Mouse (Mus musculus) c-Kit-positive CD71-positive TER-119-positive erythroid progenitor cells, embryonic 14.5 days (primary cell): Measurements from ENCODE around the gene Fxr2.
"Not testable (repeated sequence)": the region's sequence is repeated elsewhere in the genome, so short reads cannot be mapped to it uniquely, and the experiment has no call there.

Experiments used
- DNase-seq: peaks from one replicate; pipeline ENCODE4 v3.0.0-alpha.2; 2013; ENCODE audit warnings: low spot score

The Fxr2 gene

GRCm38 (mm10) chr11:69610899-69611298 is 21.9 kb upstream of the Fxr2 start:
- no peak for DNase-seq

- no peak for DNase-seq
Measured at GRCm38 (mm10) chr11:69613553-69614256, 19.1 kb upstream of the Fxr2 start.

- DNase-seq, result not testable (repeated sequence)
Measured at GRCm38 (mm10) chr11:69614257-69614588, 18.6 kb upstream of the Fxr2 start.

GRCm38 (mm10) chr11:69616781-69617180 is 16.0 kb upstream of the Fxr2 start:
- no peak for DNase-seq

- no peak for DNase-seq
Measured at GRCm38 (mm10) chr11:69617805-69618204, 15.0 kb upstream of the Fxr2 start, which contains the start of gene Shbg. Gene Shbg (minus strand): TSS chr11:69617905.

GRCm38 (mm10) chr11:69620394-69621081 is 12.3 kb upstream of the Fxr2 start:
- no peak for DNase-seq

GRCm38 (mm10) chr11:69621571-69622268 is 11.1 kb upstream of the Fxr2 start, which contains the start of gene Sat2:
Gene Sat2 (plus strand): TSS chr11:69622024.
- no peak for DNase-seq

GRCm38 (mm10) chr11:69622406-69622805 is 10.4 kb upstream of the Fxr2 start:
- no peak for DNase-seq

GRCm38 (mm10) chr11:69623006-69623405 is 9.8 kb upstream of the Fxr2 start:
- DNase-seq, result no peak

- not testable (repeated sequence) for DNase-seq
Measured at GRCm38 (mm10) chr11:69624339-69624738, 8.5 kb upstream of the Fxr2 start.

GRCm38 (mm10) chr11:69628286-69628685 is 4.5 kb upstream of the Fxr2 start:
- DNase-seq, result peak; percentile 86

- DNase-seq, result peak; percentile 59
Measured at GRCm38 (mm10) chr11:69629802-69630201, 3.0 kb upstream of the Fxr2 start.

GRCm38 (mm10) chr11:69633128-69633866 is 507 bp downstream of the Fxr2 start:
- DNase-seq, result peak; percentile 42

GRCm38 (mm10) chr11:69635471-69635870 is 2.7 kb downstream of the Fxr2 start:
- no peak for DNase-seq

- DNase-seq, result no peak
Measured at GRCm38 (mm10) chr11:69645860-69646259, 13.1 kb downstream of the Fxr2 start.

- DNase-seq, result no peak
Measured at GRCm38 (mm10) chr11:69653399-69653798, 20.6 kb downstream of the Fxr2 start.

- DNase-seq, result no peak
Measured at GRCm38 (mm10) chr11:69654760-69655159, 22.0 kb downstream of the Fxr2 start.

- peak; percentile 58 for DNase-seq
Measured at GRCm38 (mm10) chr11:69655264-69656064, 22.7 kb downstream of the Fxr2 start, which contains the start of gene Sox15. Gene Sox15 (plus strand): TSS chr11:69655314.

GRCm38 (mm10) chr11:69656065-69656455 is 23.3 kb downstream of the Fxr2 start:
- no peak for DNase-seq

GRCm38 (mm10) chr11:69656617-69657461 is 24.0 kb downstream of the Fxr2 start:
- peak; percentile 70 for DNase-seq
